Mouse (Mus musculus) kidney, postnatal 0 days (tissue): ENCODE results near the gene Brd9. TPM values are rescaled to one million over a fixed set of nuclear protein-coding genes. Genes with fewer than 3 reads are reported as not detected.
A peak's percentile ranks its signal among the peaks of the same experiment; 100 is the strongest.

Source experiments
- ATAC-seq: fragments of 200-750 bp; cut with Nextera tagmentation; replicated peaks from 2 replicates; pipeline ENCODE4 v1.8.0; 2017; ENCODE audit warnings: low read depth, moderate number of reproducible peaks, moderate TSS enrichment, moderate library complexity; ENCODE audit not compliant: low FRiP score
- DNase-seq: peaks from one replicate; pipeline ENCODE4 v3.0.0-alpha.2; 2016; ENCODE audit warnings: low spot score
- H3K27ac ChIP-seq: fragments of 300-500 bp; sonication (generic); 2 replicates; pipeline ENCODE4 v1.5.1; 2014; ENCODE audit warnings: mild to moderate bottlenecking
- H3K27me3 ChIP-seq: fragments of 300-500 bp; sonication (generic); 2 replicates; pipeline ENCODE4 v1.6.1; 2014; ENCODE audit warnings: low read length, mixed read lengths; ENCODE audit not compliant: insufficient read depth
- H3K36me3 ChIP-seq: fragments of 300-500 bp; sonication (generic); 2 replicates; pipeline ENCODE4 v1.6.1; 2014; ENCODE audit warnings: low read length, mixed read lengths; ENCODE audit not compliant: insufficient read depth
- H3K4me1 ChIP-seq: fragments of 300-500 bp; sonication (generic); replicated peaks from 2 replicates; pipeline ENCODE4 v1.6.1; 2014; ENCODE audit warnings: antibody characterized with exemption, low read length, mixed read lengths; ENCODE audit not compliant: insufficient read depth
- H3K4me2 ChIP-seq: fragments of 300-500 bp; sonication (generic); 2 replicates; pipeline ENCODE4 v1.6.1; 2014; ENCODE audit warnings: mild to moderate bottlenecking, low read length, moderate library complexity, mixed read lengths
- H3K4me3 ChIP-seq: fragments of 300-500 bp; sonication (generic); replicated peaks from 2 replicates; pipeline ENCODE4 v1.5.1; 2014; ENCODE audit warnings: low read depth, low read length
- H3K9ac ChIP-seq: fragments of 300-500 bp; sonication (generic); 2 replicates; pipeline ENCODE4 v1.6.1; 2014; ENCODE audit warnings: low read depth, low read length
- H3K9me3 ChIP-seq: fragments of 300-500 bp; sonication (generic); replicated peaks from 2 replicates; pipeline ENCODE4 v1.6.1; 2016; ENCODE audit warnings: low read length, inconsistent platforms, mixed read lengths
- CTCF ChIP-seq: IDR thresholded peaks from 2 replicates; pipeline ENCODE4 v1.5.1; 2016; ENCODE audit warnings: antibody characterized with exemption, low read depth, mild to moderate bottlenecking, moderate library complexity
- WGBS: fragments of 180-500 bp; shearing (Covaris S2); extraction: QIAGEN DNeasy Blood & Tissue Kit; methylation state at CpG from one replicate; pipeline ENCODE4 v1.1.7; 2014; 5-methylcytosine and 5-hydroxymethylcytosine counted together
- polyA plus RNA-seq: library from polyadenylated mRNA; unstranded; fragments of >200 nt; fragmentation: Nextera tagmentation; extraction: Ambion mirVana; gene quantifications from 2 replicates; pipeline ENCODE4 v1.2.1, GENCODE M21; 2015

Brd9 gene
- polyA plus RNA-seq, 1 experiment from 2014 or later = 35.5 TPM

DNA sequence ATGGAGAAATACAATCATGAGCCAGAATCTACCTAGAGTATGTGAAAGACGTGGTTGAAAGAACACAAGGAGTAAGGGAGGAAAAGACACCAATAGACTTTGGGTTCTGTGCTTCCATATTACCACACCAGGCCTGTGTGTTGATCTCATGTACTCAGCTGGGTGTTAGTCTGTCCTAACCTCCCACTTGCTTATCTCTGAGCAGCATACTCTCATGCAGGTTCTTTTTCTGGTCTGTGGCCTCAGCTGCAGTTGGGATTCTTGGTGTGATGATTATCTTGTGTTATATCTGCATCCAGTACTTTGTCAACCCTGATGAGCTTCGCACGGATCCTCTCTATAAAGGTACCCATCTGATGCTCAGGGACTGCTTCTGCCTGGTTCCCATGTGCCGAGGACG lies 39.3 kb downstream of the Brd9 start:
- Histone ChIP-seq H3K27me3 (no peaks in the 10 kb centered on the region), H3K27ac (no peak overlapping the region), H3K9me3 (no peaks in the 10 kb centered on the region), H3K4me3 (no peak overlapping the region), H3K4me1 (no peaks in the 10 kb centered on the region), H3K4me2 (no peak overlapping the region), H3K36me3 (no peaks in the 10 kb centered on the region), H3K9ac (no peak overlapping the region)
- DNase-seq = no peak
- 90% methylated on average over 5 of the region's 5 CpGs for WGBS
- no peak for ATAC-seq
- TF ChIP-seq CTCF = no peak

DNA sequence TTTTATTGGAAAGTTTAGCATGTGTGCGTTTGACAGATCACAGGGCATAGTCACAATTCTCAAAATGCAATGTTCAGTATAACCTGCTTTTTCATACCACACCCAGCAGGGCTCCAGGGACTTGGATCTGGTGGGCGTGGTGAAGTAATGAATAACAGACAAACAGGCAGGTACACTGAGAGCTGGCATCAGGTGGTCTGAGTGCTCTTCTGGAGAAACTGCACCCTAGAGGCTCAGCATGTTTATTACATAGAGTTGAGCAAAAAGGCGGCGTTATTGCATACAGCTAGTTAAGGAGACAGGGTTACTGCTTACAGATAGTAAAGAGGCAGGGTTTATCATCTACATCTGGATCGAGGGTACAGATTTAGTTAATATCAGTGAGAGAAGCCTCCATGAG lies 52.7 kb downstream of the Brd9 start:
- no peaks in the 10 kb centered on the region for H3K4me1 ChIP-seq
- H3K27ac ChIP-seq = no peak overlapping the region
- DNase-seq = no peak
- no peak overlapping the region for H3K9ac ChIP-seq
- no peak for ATAC-seq
- H3K36me3 ChIP-seq = no peaks in the 10 kb centered on the region
- H3K27me3 ChIP-seq = no peaks in the 10 kb centered on the region
- no peak overlapping the region for H3K4me2 ChIP-seq
- 0 out of 2 replicates have a peak, but pooled peaks have one; percentile 13 for TF ChIP-seq CTCF
- H3K4me3 ChIP-seq = no peak overlapping the region
- 78% methylated on average over 5 of the region's 5 CpGs for WGBS
- no peaks in the 10 kb centered on the region for H3K9me3 ChIP-seq

DNA sequence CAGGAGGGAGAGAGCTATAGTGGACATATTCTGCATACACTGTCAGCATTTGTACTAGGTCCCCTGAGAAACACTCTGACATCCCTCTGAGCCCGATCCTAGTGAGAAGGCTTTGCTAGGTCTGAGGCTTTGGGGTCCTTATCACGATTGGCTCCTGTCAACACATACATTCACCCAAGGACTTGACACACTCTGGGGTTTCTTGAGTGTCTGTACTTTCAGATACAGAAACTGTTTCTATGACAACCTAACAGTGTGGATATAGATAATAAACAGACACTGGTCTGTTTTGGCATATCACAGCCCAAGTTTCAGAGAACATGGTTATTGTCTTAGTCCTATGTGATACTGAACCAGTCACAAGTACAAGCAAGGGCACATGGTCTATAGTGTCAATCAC lies 53.1 kb downstream of the Brd9 start:
- WGBS = 70% methylated on average over 2 of the region's 2 CpGs
- no peak for TF ChIP-seq CTCF
- H3K4me3 ChIP-seq = no peak overlapping the region
- H3K9ac ChIP-seq = no peak overlapping the region
- H3K9me3 ChIP-seq = no peaks in the 10 kb centered on the region
- no peaks in the 10 kb centered on the region for H3K4me1 ChIP-seq
- ATAC-seq (no peak), DNase-seq (no peak)
- H3K27ac ChIP-seq = no peak overlapping the region
- no peaks in the 10 kb centered on the region for H3K27me3 ChIP-seq
- no peak overlapping the region for H3K4me2 ChIP-seq
- H3K36me3 ChIP-seq = no peaks in the 10 kb centered on the region

DNA sequence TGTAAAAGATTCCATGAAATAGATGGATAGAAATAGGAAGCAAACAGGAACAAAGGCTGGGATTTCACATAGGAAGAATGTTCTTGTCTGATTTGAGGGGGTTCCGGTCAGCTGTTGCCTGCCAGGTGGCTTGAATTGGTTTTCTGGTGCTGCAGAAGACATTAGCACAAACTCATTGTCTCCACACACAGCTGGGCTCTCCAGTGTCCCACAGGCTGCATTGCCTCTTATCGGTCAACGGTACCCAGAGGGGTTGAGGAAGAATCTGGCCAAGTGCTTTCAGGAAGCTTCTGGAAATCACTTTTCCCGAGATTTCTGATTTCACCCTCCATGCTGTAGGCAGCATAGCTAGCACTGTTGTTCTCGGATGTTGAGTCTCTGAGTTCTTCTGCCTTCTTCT lies 53.7 kb downstream of the Brd9 start:
- Histone ChIP-seq H3K4me2 (no peak overlapping the region), H3K27me3 (no peaks in the 10 kb centered on the region), H3K9ac (no peak overlapping the region), H3K27ac (no peak overlapping the region), H3K4me3 (no peak overlapping the region), H3K9me3 (no peaks in the 10 kb centered on the region), H3K4me1 (no peaks in the 10 kb centered on the region), H3K36me3 (no peaks in the 10 kb centered on the region)
- WGBS = 83% methylated on average over 5 of the region's 5 CpGs
- DNase-seq = no peak
- no peak for ATAC-seq
- TF ChIP-seq CTCF = no peak

DNA sequence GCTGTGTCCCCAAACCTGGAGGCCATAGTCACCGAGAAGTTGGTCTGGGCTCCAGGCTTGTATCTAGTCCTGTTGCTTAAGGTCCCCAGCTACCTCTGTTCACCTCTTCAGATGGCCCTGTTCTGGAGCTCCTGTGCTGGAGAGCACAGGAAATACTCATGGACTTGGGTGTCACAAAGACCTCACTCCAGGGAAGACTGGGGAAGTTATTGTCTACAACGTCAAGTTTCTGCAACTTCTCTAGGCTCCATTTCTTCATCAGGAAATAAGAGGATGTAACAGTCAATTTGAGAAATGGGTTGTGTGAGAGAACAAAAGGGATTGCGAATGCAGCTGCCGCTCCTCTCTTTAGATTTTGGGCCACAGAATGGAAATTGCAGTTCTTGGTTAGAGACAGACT lies 58.8 kb downstream of the Brd9 start:
- H3K36me3 ChIP-seq = no peaks in the 10 kb centered on the region
- DNase-seq = no peak
- no peak overlapping the region for H3K9ac ChIP-seq
- no peaks in the 10 kb centered on the region for H3K4me1 ChIP-seq
- WGBS = 77% methylated on average over 4 of the region's 4 CpGs
- no peak overlapping the region for H3K4me3 ChIP-seq
- no peaks in the 10 kb centered on the region for H3K27me3 ChIP-seq
- no peak for TF ChIP-seq CTCF
- no peak overlapping the region for H3K4me2 ChIP-seq
- no peaks in the 10 kb centered on the region for H3K9me3 ChIP-seq
- H3K27ac ChIP-seq = no peak overlapping the region
- ATAC-seq = no peak

DNA sequence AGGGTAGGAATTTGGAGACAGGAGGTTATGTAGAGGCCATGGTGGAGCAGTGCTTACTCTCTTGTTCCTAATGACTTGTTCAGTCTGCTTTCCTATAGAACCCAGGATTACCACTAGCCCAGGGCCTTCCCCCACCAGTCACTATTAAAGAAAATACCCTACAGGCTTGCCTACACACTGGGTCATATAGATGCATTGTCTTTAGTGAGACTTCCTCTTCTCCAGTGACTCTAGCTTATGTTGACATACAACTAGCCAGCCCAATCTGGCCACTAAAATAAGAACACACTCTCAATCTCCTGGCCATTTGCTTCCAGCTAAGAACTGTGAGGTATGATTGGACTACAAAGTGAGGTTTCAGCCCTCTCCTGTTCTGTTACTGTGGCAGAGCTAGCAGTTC lies 62.9 kb downstream of the Brd9 start:
- no peak overlapping the region for H3K4me3 ChIP-seq

DNA sequence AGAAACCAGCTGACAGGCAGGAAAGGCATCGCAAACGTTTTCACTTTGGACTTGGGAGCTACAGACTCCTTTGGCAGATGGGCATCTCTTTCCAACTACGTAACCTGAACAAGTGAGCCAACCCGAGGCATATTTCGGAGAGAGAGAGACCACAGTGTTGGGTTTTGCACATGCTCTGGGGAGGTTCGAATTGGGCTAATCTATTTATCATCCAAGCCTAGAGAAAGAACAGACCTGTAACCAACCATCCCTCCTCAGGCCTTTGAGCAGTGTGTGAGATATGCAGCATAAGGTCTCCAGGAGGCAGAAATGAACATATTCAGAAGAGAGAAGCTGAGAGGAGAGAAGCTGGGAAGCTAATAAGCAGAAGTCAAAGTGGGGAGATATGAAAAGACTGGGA lies 63.4 kb downstream of the Brd9 start:
- H3K4me1 ChIP-seq = no peaks in the 10 kb centered on the region
- DNase-seq = no peak

More for the DNA sequence above, 62.9 kb downstream of the Brd9 start:
- ATAC-seq = no peak
- Histone ChIP-seq H3K27me3 (no peaks in the 10 kb centered on the region), H3K36me3 (no peaks in the 10 kb centered on the region), H3K9me3 (no peaks in the 10 kb centered on the region), H3K4me2 (no peak overlapping the region), H3K4me1 (no peaks in the 10 kb centered on the region), H3K9ac (no peak overlapping the region), H3K27ac (no peak overlapping the region)
- no peak for DNase-seq
- TF ChIP-seq CTCF = no peak

More for the DNA sequence above, 63.4 kb downstream of the Brd9 start:
- no peak for TF ChIP-seq CTCF
- no peaks in the 10 kb centered on the region for H3K9me3 ChIP-seq
- H3K27me3 ChIP-seq = no peaks in the 10 kb centered on the region
- no peak overlapping the region for H3K4me3 ChIP-seq
- no peak overlapping the region for H3K4me2 ChIP-seq
- 75% methylated on average over 6 of the region's 6 CpGs for WGBS
- H3K9ac ChIP-seq = no peak overlapping the region
- H3K27ac ChIP-seq = no peak overlapping the region
- no peak for ATAC-seq
- no peaks in the 10 kb centered on the region for H3K36me3 ChIP-seq
